Mouse (Mus musculus) embryonic facial prominence, embryonic 14.5 days (tissue): ENCODE results near the gene Zfp605. TPM values are rescaled to one million over a fixed set of nuclear protein-coding genes. Genes with fewer than 3 reads are reported as not detected.
A peak's percentile ranks its signal among the peaks of the same experiment; 100 is the strongest.
"Not testable (repeated sequence)": the region's sequence is repeated elsewhere in the genome, so short reads cannot be mapped to it uniquely, and the experiment has no call there.

Experiments
- ATAC-seq: fragments of 200-750 bp; cut with Nextera tagmentation; 2 replicates; pipeline ENCODE4 v1.8.0; 2017; ENCODE audit warnings: low read depth, moderate number of reproducible peaks, moderate TSS enrichment
- DNase-seq: peaks from one replicate; pipeline ENCODE4 v3.0.0-alpha.2; 2015; ENCODE audit warnings: low spot score
- H3K27ac ChIP-seq: fragments of 300-500 bp; sonication (generic); replicated peaks from 2 replicates; pipeline ENCODE4 v1.5.1; 2014; ENCODE audit warnings: low read depth, mild to moderate bottlenecking, low read length, moderate library complexity
- H3K27me3 ChIP-seq: fragments of 300-500 bp; sonication (generic); replicated peaks from 2 replicates; pipeline ENCODE4 v1.6.1; 2014; ENCODE audit warnings: low read length; ENCODE audit not compliant: control insufficient read depth, insufficient read depth
- H3K36me3 ChIP-seq: fragments of 300-500 bp; sonication (generic); 2 replicates; pipeline ENCODE4 v1.6.1; 2014; ENCODE audit warnings: low read length, mixed read lengths; ENCODE audit not compliant: control insufficient read depth, insufficient read depth
- H3K4me1 ChIP-seq: fragments of 300-500 bp; sonication (generic); 2 replicates; pipeline ENCODE4 v1.6.1; 2014; ENCODE audit warnings: antibody characterized with exemption, low read length; ENCODE audit not compliant: control insufficient read depth, insufficient read depth
- H3K4me2 ChIP-seq: fragments of 300-500 bp; sonication (generic); 2 replicates; pipeline ENCODE4 v1.6.1; 2014; ENCODE audit warnings: low read depth, mild to moderate bottlenecking, low read length, moderate library complexity, mixed read lengths
- H3K4me3 ChIP-seq: fragments of 300-500 bp; sonication (generic); 2 replicates; pipeline ENCODE4 v1.5.1; 2014; ENCODE audit warnings: low read depth, mild to moderate bottlenecking, low read length
- H3K9ac ChIP-seq: fragments of 300-500 bp; sonication (generic); 2 replicates; pipeline ENCODE4 v1.6.1; 2014; ENCODE audit warnings: low read depth, mild to moderate bottlenecking, low read length, moderate library complexity, mixed read lengths
- H3K9me3 ChIP-seq: fragments of 300-500 bp; sonication (generic); 2 replicates; pipeline ENCODE4 v1.6.1; 2016; ENCODE audit warnings: low read length; ENCODE audit not compliant: control insufficient read depth
- WGBS: fragments of 180-500 bp; shearing (Covaris S2); extraction: QIAGEN DNeasy Blood & Tissue Kit; methylation state at CpG from one replicate; pipeline ENCODE4 v1.1.7; 2014; 5-methylcytosine and 5-hydroxymethylcytosine counted together
- polyA plus RNA-seq: library from polyadenylated mRNA; unstranded; fragments of >200 nt; fragmentation: Nextera tagmentation; extraction: Ambion mirVana; gene quantifications from 2 replicates; pipeline ENCODE4 v1.2.1, GENCODE M21; 2014

The Zfp605 gene
- polyA plus RNA-seq, 1 experiment from 2014 or later, result 4.0 TPM

DNA sequence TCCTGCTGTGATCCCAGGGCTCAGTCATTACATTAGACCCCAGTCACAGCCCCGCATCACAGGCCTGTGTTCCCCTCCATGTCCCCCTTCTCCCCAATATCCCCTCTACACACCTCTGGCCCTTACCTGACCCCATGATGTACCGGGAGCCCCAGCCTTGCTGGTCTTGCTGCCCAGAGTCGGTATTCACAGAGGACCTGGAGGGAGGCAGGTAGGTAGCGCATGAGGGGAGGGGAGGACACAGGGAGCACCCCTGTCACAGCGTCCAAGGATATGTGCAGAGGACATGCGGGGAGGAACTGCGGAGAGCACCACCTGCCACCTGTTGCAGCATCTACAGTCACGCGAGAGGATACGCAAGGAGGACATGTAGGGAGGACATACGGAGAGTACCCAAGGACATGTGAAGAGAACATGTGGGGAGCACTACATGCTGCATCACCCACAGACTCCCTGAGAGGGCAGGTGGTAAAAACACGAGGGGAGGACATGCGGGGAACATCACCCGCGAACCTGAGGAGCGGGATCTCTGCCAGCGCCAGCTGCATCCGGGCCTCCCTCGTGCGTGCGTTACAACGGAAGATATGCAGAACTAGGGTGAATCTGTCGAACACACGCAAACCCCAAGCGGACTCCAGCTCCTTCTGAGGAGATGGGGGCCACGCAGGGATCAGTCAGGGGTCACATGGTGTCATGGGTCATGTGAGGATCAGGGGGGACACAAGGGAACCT, 3.6 kb upstream of the Zfp605 start:
- no peak for ATAC-seq
- 95% methylated on average over 26 of the region's 26 CpGs for WGBS
- Histone ChIP-seq H3K9ac (peak overlapping the region; percentile 91; the same call in 1 of the 2 replicates), H3K36me3 (peaks cover 40% of the 10 kb centered on the region), H3K9me3 (no peaks in the 10 kb centered on the region), H3K4me3 (peak overlapping the region; percentile 76), H3K27ac (no peak overlapping the region), H3K27me3 (no peaks in the 10 kb centered on the region), H3K4me1 (peaks cover 21% of the 10 kb centered on the region), H3K4me2 (peak overlapping the region; percentile 80)
- DNase-seq, result no peak

DNA sequence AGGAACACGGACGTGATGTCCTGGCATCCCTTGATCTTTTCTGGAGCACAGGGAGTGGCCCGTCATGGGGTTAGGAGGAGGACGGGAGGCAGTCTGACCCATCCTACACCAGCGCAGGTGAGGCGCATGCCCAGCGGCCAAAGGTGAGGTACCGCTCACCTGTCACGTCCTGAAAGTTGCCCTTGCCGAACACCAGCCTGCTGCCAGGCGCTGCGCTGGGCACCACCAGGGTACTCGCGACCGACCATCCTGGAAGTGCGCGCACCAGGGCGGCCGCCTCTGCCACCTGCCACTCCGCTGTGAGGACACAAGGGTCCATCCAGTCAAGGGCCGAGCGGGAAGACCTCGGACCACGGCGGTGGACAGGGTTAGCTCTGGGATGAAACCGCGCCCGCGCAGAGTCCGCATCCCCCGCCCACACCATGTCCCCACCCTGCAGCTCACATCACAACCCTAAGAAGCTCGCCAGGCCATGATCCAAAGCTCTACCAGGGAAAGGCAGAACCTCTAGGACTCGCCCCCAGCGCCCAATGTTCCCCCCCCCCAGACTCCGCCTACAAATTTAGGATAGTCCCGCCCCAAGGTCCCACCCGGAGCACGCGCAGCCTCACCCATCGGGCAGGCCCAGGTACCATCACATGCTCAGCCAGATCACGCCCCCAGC, 2.9 kb upstream of the Zfp605 start:
- Histone ChIP-seq H3K9ac (peak overlapping the region; percentile 91), H3K4me3 (peak overlapping the region; percentile 76), H3K9me3 (no peaks in the 10 kb centered on the region), H3K4me2 (peak overlapping the region; percentile 80), H3K27ac (peak overlapping the region; percentile 99), H3K36me3 (peaks cover 40% of the 10 kb centered on the region), H3K4me1 (peaks cover 13% of the 10 kb centered on the region; the same call in 1 of the 2 replicates), H3K27me3 (no peaks in the 10 kb centered on the region)
- WGBS, result 20% methylated on average over 28 of the region's 41 CpGs
- no peak for ATAC-seq
- DNase-seq, result no peak

- H3K4me1 ChIP-seq, result peaks cover 12% of the 10 kb centered on the region; the same call in 1 of the 2 replicates
- H3K4me2 ChIP-seq, result peak within 1 kb of the TSS; percentile 80
- no peaks in the 10 kb centered on the region for H3K27me3 ChIP-seq
- peak within 1 kb of the TSS; percentile 76 for H3K4me3 ChIP-seq
- WGBS, result under 1% methylated on average over 57 of the region's 71 CpGs
- DNase-seq (peak; percentile 99), ATAC-seq (peak; percentile 92)
- no peaks in the 10 kb centered on the region for H3K9me3 ChIP-seq
- H3K36me3 ChIP-seq, result peaks cover 45% of the 10 kb centered on the region
- peak within 1 kb of the TSS; percentile 91 for H3K9ac ChIP-seq
- peak within 1 kb of the TSS; percentile 99 for H3K27ac ChIP-seq
Observed at GRCm38 (mm10) chr5:110107581-110108304, 2.1 kb upstream of the Zfp605 start, which contains the start of gene Gtpbp6. TSS of gene Gtpbp6 (minus strand) at chr5:110108197.

DNA sequence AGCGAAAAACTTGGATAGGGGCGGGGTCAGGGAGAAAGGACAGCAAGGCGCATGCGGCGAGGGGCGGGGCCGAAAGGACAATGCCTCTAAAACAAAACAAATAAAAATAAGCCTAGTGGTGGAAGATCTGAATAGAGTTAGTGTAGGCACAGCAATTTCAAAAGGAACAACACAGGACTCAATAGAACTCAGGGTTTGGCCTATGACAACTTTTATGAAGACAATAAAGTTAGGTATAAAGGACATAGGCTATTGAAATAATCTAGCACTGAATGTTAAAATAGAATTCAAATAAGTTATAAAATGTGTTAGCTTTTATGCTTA, 1.6 kb upstream of the Zfp605 start:
- H3K4me3 ChIP-seq, result peak overlapping the region; percentile 76
- peaks cover 45% of the 10 kb centered on the region for H3K36me3 ChIP-seq

GRCm38 (mm10) chr5:110122380-110122779, 12.5 kb downstream of the Zfp605 start:
- H3K4me2 ChIP-seq, H3K9ac ChIP-seq, ATAC-seq, H3K9me3 ChIP-seq, H3K4me3 ChIP-seq, H3K4me1 ChIP-seq, H3K27me3 ChIP-seq, DNase-seq, H3K27ac ChIP-seq: not testable (repeated sequence)
- 88% methylated on average over 3 of the region's 3 CpGs for WGBS
- peaks cover 46% of the 10 kb centered on the region for H3K36me3 ChIP-seq

More for the DNA sequence above, 1.6 kb upstream of the Zfp605 start:
- Histone ChIP-seq H3K27me3 (no peaks in the 10 kb centered on the region), H3K9me3 (no peaks in the 10 kb centered on the region), H3K27ac (peak overlapping the region; percentile 99; the same call in 1 of the 2 replicates), H3K4me2 (peak overlapping the region; percentile 80), H3K4me1 (peaks cover 12% of the 10 kb centered on the region; the same call in 1 of the 2 replicates), H3K9ac (no peak overlapping the region)
- no peak for DNase-seq
- under 1% methylated on average over 7 of the region's 7 CpGs for WGBS
- ATAC-seq, result no peak

- Histone ChIP-seq H3K4me3 (peak within 1 kb of the TSS; percentile 72), H3K27ac (peak within 1 kb of the TSS; percentile 61), H3K9ac (peak within 1 kb of the TSS; percentile 74), H3K4me1 (no peaks in the 10 kb centered on the region; the same call in 1 of the 2 replicates), H3K4me2 (peak within 1 kb of the TSS; percentile 75), H3K36me3 (peaks cover 17% of the 10 kb centered on the region; the same call in 1 of the 2 replicates), H3K9me3 (peaks cover 18% of the 10 kb centered on the region), H3K27me3 (no peaks in the 10 kb centered on the region)
- 5% methylated on average over 39 of the region's 46 CpGs for WGBS
- ATAC-seq (peak; percentile 99), DNase-seq (peak; percentile 98)
Observed at GRCm38 (mm10) chr5:110135293-110136086, 25.6 kb downstream of the Zfp605 start, which contains the start of gene Chfr. TSS of gene Chfr (plus strand) at chr5:110135842.

GRCm38 (mm10) chr5:110136087-110136464, 26.2 kb downstream of the Zfp605 start:
- ATAC-seq, result peak; percentile 7; the same call in 1 of the 2 replicates

More at GRCm38 (mm10) chr5:110136087-110136464, 26.2 kb downstream of the Zfp605 start:
- H3K27ac ChIP-seq, result peak overlapping the region; percentile 61
- H3K36me3 ChIP-seq, result peaks cover 19% of the 10 kb centered on the region; the same call in 1 of the 2 replicates
- DNase-seq, result peak; percentile 1
- peak overlapping the region; percentile 75 for H3K4me2 ChIP-seq
- peaks cover 16% of the 10 kb centered on the region; the same call in 1 of the 2 replicates for H3K9me3 ChIP-seq
- H3K4me1 ChIP-seq, result no peaks in the 10 kb centered on the region; the same call in 1 of the 2 replicates
- no peaks in the 10 kb centered on the region for H3K27me3 ChIP-seq
- peak overlapping the region; percentile 74 for H3K9ac ChIP-seq
- WGBS, result 7% methylated on average over 18 of the region's 18 CpGs
- H3K4me3 ChIP-seq, result peak overlapping the region; percentile 72
